Mouse (Mus musculus) megakaryocyte, embryonic 14.5 days (primary cell): ENCODE data around the gene Olfr726.

Experiments used
- FLI1 ChIP-seq: IDR thresholded peaks from 2 replicates; pipeline ENCODE4 v1.6.1; 2012; ENCODE audit warnings: low read length, inconsistent platforms, mixed read lengths
- GATA1 ChIP-seq: IDR thresholded peaks from 3 replicates; pipeline ENCODE4 v1.6.1; 2012; ENCODE audit warnings: mixed read lengths, low read length, inconsistent platforms, borderline replicate concordance

GRCm38 (mm10) chr14:50062733-50063104 is 28.0 kb downstream of the Olfr726 start:
- TF ChIP-seq FLI1 (no peak), GATA1 (no peak)
